Mouse (Mus musculus) myocyte (in vitro differentiated cells): ENCODE data around the gene Slc39a13.

Experiments
- MAX ChIP-seq: IDR thresholded peaks from one replicate; pipeline ENCODE4 v1.6.1; 2011; ENCODE audit warnings: low read depth, mild to moderate bottlenecking, control low read depth
- MYOG ChIP-seq, 3 experiments: IDR thresholded peaks; one replicate each; pipeline ENCODE4 v1.6.1; 2011; ENCODE audit warnings: control low read depth in 2 of 3, low read depth in 2 of 3, mild to moderate bottlenecking in 2 of 3; ENCODE audit not compliant: insufficient read length in 2 of 3, control insufficient read depth in 1 of 3, insufficient read depth in 1 of 3
- POLR2A ChIP-seq: IDR thresholded peaks from one replicate; pipeline ENCODE4 v1.6.1; 2011; ENCODE audit warnings: low read depth, mild to moderate bottlenecking, control low read depth, moderate library complexity; ENCODE audit not compliant: insufficient read length
- REST ChIP-seq: IDR thresholded peaks from one replicate; pipeline ENCODE4 v1.6.1; 2011; ENCODE audit warnings: mild to moderate bottlenecking, control low read depth, moderate library complexity; ENCODE audit not compliant: insufficient read depth, insufficient read length
- USF1 ChIP-seq: IDR thresholded peaks from one replicate; pipeline ENCODE4 v1.6.1; 2011; ENCODE audit warnings: low read depth, mild to moderate bottlenecking, control low read depth, moderate library complexity

DNA sequence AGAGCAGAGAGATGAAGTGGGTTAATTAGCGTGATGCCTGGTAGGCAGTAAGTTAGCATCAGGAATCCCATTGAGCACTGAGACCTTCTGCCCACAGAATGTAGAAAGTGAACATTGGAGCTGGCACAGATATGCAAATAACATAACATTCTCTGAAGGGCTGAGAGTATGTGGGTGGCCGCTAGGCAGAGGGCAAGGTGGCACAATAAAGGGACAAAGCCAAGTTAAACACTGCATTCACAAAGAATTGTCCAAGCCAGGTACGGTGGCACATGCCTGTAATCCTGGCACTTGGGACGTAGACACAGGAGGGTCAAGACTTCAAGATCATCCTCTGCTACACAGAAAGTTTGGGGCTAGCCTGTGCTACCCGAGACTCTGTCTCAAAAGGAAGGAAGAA, 39.0 kb upstream of the Slc39a13 start:
- TF ChIP-seq MYOG (IDR thresholded peaks at IDR 0.05; ENCODE audit: control insufficient read depth in 1 of 3, insufficient read depth in 1 of 3, insufficient read length in 2 of 3, low read depth in 2 of 3), result no peak
- no peak for TF ChIP-seq POLR2A
- no peak for TF ChIP-seq MAX
- TF ChIP-seq USF1, result no peak
- no peak for TF ChIP-seq REST
